Mouse (Mus musculus) liver, embryonic 13.5 days (tissue): ENCODE measurements around the gene Nfia. TPM values are rescaled to one million over a fixed set of nuclear protein-coding genes. Genes with fewer than 3 reads are reported as not detected.

Experiments used
- ATAC-seq: fragments of 200-750 bp; cut with Nextera tagmentation; 2 replicates; pipeline ENCODE4 v1.8.0; 2017; ENCODE audit warnings: low read depth, mild to moderate bottlenecking, moderate number of reproducible peaks, moderate library complexity
- DNase-seq: peaks from one replicate; pipeline ENCODE4 v3.0.0; 2022
- H3K27ac ChIP-seq: fragments of 300-500 bp; sonication (generic); 2 replicates; pipeline ENCODE4 v1.5.1; 2015; ENCODE audit warnings: moderate library complexity, mild to moderate bottlenecking, inconsistent platforms
- H3K27me3 ChIP-seq: fragments of 300-500 bp; sonication (generic); 2 replicates; pipeline ENCODE4 v1.6.1; 2015; ENCODE audit warnings: mild to moderate bottlenecking, inconsistent platforms
- H3K36me3 ChIP-seq: fragments of 300-500 bp; sonication (generic); 2 replicates; pipeline ENCODE4 v1.6.1; 2015; ENCODE audit warnings: mild to moderate bottlenecking, inconsistent platforms
- H3K4me1 ChIP-seq: fragments of 300-500 bp; sonication (generic); replicated peaks from 2 replicates; pipeline ENCODE4 v1.6.1; 2015; ENCODE audit warnings: inconsistent platforms
- H3K4me2 ChIP-seq: fragments of 300-500 bp; sonication (generic); 2 replicates; pipeline ENCODE4 v1.6.1; 2015; ENCODE audit warnings: inconsistent platforms, mild to moderate bottlenecking, moderate library complexity
- H3K4me3 ChIP-seq: fragments of 300-500 bp; sonication (generic); replicated peaks from 2 replicates; pipeline ENCODE4 v1.5.1; 2015; ENCODE audit warnings: mild to moderate bottlenecking, inconsistent platforms
- H3K9ac ChIP-seq: fragments of 300-500 bp; sonication (generic); 2 replicates; pipeline ENCODE4 v1.6.1; 2015; ENCODE audit warnings: mild to moderate bottlenecking, inconsistent platforms
- H3K9me3 ChIP-seq: fragments of 300-500 bp; sonication (generic); replicated peaks from 2 replicates; pipeline ENCODE4 v1.6.1; 2016; ENCODE audit warnings: inconsistent platforms
- WGBS: fragments of 180-500 bp; shearing (Covaris S2); methylation state at CpG from one replicate; pipeline ENCODE4 v1.1.7; 2015; ENCODE audit not compliant: insufficient replicate concordance; 5-methylcytosine and 5-hydroxymethylcytosine counted together
- polyA plus RNA-seq: library from polyadenylated mRNA; unstranded; fragments of >200 nt; fragmentation: Nextera tagmentation; extraction: Ambion mirVana; gene quantifications from 2 replicates; pipeline ENCODE4 v1.2.1, GENCODE M21; 2015

Nfia gene
- polyA plus RNA-seq, 1 experiment from 2014 or later = 3.0 TPM

DNA sequence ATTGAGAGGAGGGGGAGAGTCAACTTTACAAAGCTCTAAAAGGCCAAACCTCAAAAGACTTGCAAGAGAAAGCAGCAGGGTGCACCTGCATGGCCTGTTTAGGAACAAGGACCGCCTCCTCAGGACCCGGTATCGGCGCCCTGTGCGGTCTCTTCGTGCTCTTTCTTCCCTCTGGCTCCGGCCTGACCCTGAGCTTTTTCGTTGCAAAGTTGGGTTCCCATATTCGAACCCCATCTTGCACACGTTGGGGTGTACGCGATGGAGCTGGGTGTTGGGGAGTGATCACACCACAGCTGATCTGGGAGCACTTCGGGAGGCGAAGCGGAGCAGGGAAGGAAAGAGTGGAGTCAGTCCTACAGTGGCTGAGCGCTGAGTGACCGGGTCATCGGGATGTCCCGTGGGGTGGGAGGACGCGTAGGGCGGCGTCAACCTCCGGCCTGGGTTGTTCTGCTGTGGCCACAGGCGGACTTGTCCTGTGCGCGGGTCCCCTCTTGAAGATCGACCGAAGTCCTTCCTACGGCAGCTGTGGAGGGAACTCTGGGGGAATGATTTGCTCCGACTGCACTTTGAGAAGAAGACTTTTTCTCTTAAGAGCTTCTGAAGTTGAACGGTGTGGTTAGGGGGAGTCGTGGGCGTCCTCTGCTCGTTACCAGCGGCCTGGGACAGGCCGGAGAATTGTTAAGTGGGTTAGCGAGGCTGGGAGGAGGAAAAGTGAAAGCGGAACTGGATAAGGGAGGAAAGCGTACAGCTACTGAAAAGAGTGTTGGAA lies 20.9 kb upstream of the Nfia start:
- peaks cover 7% of the 10 kb centered on the region for H3K4me1 ChIP-seq
- ATAC-seq = peak; percentile 71
- peak overlapping the region; percentile 41; the same call in 1 of the 2 replicates for H3K27ac ChIP-seq
- H3K27me3 ChIP-seq = peaks cover 55% of the 10 kb centered on the region
- no peaks in the 10 kb centered on the region for H3K36me3 ChIP-seq
- DNase-seq = no peak
- H3K4me2 ChIP-seq = peak overlapping the region; percentile 79
- under 1% methylated on average over 40 of the region's 40 CpGs for WGBS
- H3K4me3 ChIP-seq = peak overlapping the region; percentile 63
- H3K9ac ChIP-seq = peak overlapping the region; percentile 67
- H3K9me3 ChIP-seq = no peaks in the 10 kb centered on the region

GRCm38 (mm10) chr4:97752276-97753010 lies 20.1 kb upstream of the Nfia start:
- WGBS = 34% methylated on average over 5 of the region's 5 CpGs
- Histone ChIP-seq H3K9ac (peak overlapping the region; percentile 67; the same call in 1 of the 2 replicates), H3K36me3 (no peaks in the 10 kb centered on the region), H3K4me1 (peaks cover 7% of the 10 kb centered on the region), H3K4me2 (peak overlapping the region; percentile 79), H3K9me3 (no peaks in the 10 kb centered on the region), H3K27me3 (peaks cover 55% of the 10 kb centered on the region), H3K27ac (no peak overlapping the region), H3K4me3 (peak overlapping the region; percentile 63)
- no peak for DNase-seq
- no peak for ATAC-seq

DNA sequence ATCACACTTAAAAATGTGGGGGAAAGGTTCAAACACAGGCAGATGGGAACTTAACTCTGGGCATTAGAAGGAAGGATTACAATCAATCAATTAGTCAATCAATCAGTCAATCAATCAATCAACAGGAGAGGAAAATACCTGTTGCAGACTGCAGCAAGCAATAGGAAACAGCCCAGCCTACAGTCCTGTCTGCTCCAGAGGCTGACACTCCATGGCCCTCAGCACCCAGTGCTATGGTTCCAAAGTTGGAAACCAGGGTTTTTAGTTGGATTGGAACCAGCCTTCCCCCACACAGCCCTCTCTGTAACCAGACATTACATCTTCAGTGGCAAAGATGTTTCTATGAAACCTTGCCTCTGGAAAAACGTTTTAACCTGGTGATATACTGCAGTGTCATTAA lies 19.0 kb upstream of the Nfia start:
- DNase-seq (no peak), ATAC-seq (no peak)
- Histone ChIP-seq H3K9ac (no peak overlapping the region), H3K27ac (no peak overlapping the region), H3K9me3 (no peaks in the 10 kb centered on the region), H3K4me2 (no peak overlapping the region), H3K4me1 (peaks cover 7% of the 10 kb centered on the region), H3K36me3 (no peaks in the 10 kb centered on the region), H3K27me3 (peaks cover 62% of the 10 kb centered on the region), H3K4me3 (no peak overlapping the region)
- whole genome bisulfite sequencing = 14% methylated on average over 1 of the region's 1 CpGs

- Histone ChIP-seq H3K27ac (no peak overlapping the region), H3K4me2 (no peak overlapping the region), H3K4me3 (no peak overlapping the region), H3K27me3 (peaks cover 67% of the 10 kb centered on the region), H3K9me3 (no peaks in the 10 kb centered on the region), H3K4me1 (peaks cover 7% of the 10 kb centered on the region), H3K9ac (no peak overlapping the region), H3K36me3 (no peaks in the 10 kb centered on the region)
- whole genome bisulfite sequencing = 18% methylated on average over 12 of the region's 12 CpGs
- ATAC-seq = no peak
- DNase-seq = no peak
These were observed 18.3 kb upstream of the Nfia start for GRCm38 (mm10) chr4:97754241-97754640.

GRCm38 (mm10) chr4:97757207-97757977 lies 15.1 kb upstream of the Nfia start:
- H3K9ac ChIP-seq = peak overlapping the region; percentile 33; the same call in 1 of the 2 replicates
- no peak for DNase-seq
- no peaks in the 10 kb centered on the region for H3K36me3 ChIP-seq
- H3K27ac ChIP-seq = no peak overlapping the region
- 1% methylated on average over 38 of the region's 38 CpGs for WGBS
- H3K4me3 ChIP-seq = peak overlapping the region; percentile 48
- H3K4me1 ChIP-seq = peaks cover 5% of the 10 kb centered on the region
- no peak for ATAC-seq
- peak overlapping the region; percentile 59 for H3K4me2 ChIP-seq
- no peaks in the 10 kb centered on the region for H3K9me3 ChIP-seq
- H3K27me3 ChIP-seq = peaks cover 75% of the 10 kb centered on the region

- no peak for DNase-seq
These were observed 14.5 kb upstream of the Nfia start for GRCm38 (mm10) chr4:97757978-97758461.

GRCm38 (mm10) chr4:97758661-97759060 lies 13.9 kb upstream of the Nfia start:
- no peaks in the 10 kb centered on the region for H3K9me3 ChIP-seq
- 0 out of 2 replicates have a peak overlapping the region, but pooled peaks have one; percentile 59 for H3K4me2 ChIP-seq
- WGBS = 39% methylated on average over 3 of the region's 3 CpGs
- no peak overlapping the region for H3K27ac ChIP-seq
- H3K9ac ChIP-seq = no peak overlapping the region
- ATAC-seq (no peak), DNase-seq (no peak)
- H3K27me3 ChIP-seq = peaks cover 65% of the 10 kb centered on the region
- H3K4me1 ChIP-seq = no peaks in the 10 kb centered on the region; the same call in 1 of the 2 replicates
- H3K4me3 ChIP-seq = no peak overlapping the region
- no peaks in the 10 kb centered on the region for H3K36me3 ChIP-seq

More at GRCm38 (mm10) chr4:97757978-97758461, 14.5 kb upstream of the Nfia start:
- peak overlapping the region; percentile 48 for H3K4me3 ChIP-seq
- H3K27me3 ChIP-seq = peaks cover 69% of the 10 kb centered on the region
- 1% methylated on average over 14 of the region's 14 CpGs for WGBS
- H3K36me3 ChIP-seq = no peaks in the 10 kb centered on the region
- H3K4me2 ChIP-seq = peak overlapping the region; percentile 59
- H3K9me3 ChIP-seq = no peaks in the 10 kb centered on the region
- no peak overlapping the region for H3K27ac ChIP-seq
- no peak for ATAC-seq
- no peaks in the 10 kb centered on the region; the same call in 1 of the 2 replicates for H3K4me1 ChIP-seq
- peak overlapping the region; percentile 33; the same call in 1 of the 2 replicates for H3K9ac ChIP-seq

GRCm38 (mm10) chr4:97764616-97765015 lies 7.9 kb upstream of the Nfia start:
- H3K4me1 ChIP-seq = no peaks in the 10 kb centered on the region
- WGBS = 21% methylated on average over 4 of the region's 4 CpGs
- no peak overlapping the region for H3K4me3 ChIP-seq
- H3K9me3 ChIP-seq = no peaks in the 10 kb centered on the region
- no peak overlapping the region for H3K9ac ChIP-seq
- no peak overlapping the region for H3K27ac ChIP-seq
- H3K27me3 ChIP-seq = peaks cover 8% of the 10 kb centered on the region
- ATAC-seq (no peak), DNase-seq (no peak)
- H3K4me2 ChIP-seq = no peak overlapping the region
- H3K36me3 ChIP-seq = no peaks in the 10 kb centered on the region

DNA sequence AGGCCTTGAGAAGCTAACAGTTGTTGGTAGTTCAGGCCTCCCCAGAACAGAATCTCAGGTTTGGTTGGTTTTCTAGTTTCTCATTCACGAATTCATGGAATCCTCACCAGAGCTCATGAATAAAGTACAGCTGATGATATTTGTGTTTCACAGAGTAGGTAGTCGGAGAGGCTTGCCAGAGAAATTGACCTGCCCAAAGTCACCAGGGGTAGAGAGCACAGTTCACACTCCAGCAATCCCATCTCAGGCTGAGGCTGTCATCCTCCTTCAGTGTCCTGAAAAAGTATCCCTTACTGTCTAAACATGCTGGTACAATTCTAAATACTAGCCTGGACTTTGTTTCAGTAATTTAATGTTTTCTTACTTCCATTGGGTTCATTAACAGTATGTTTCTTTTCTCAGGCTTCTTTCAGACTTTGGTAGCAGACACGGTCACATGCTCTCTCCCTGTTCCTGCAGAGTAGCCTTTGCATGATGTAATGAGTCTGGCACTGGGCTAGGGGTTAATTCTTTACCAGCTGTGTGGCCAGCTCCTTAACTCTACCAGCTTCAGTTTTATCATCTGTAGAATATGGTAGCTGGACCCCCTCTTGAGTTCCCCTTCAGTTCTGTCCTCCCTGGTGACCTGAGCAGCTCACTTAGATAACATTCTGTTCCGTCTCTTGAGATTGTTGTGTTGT lies 7.1 kb upstream of the Nfia start:
- peaks cover 7% of the 10 kb centered on the region; the same call in 1 of the 2 replicates for H3K27me3 ChIP-seq
- no peak overlapping the region for H3K27ac ChIP-seq
- H3K4me1 ChIP-seq = no peaks in the 10 kb centered on the region
- H3K9ac ChIP-seq = no peak overlapping the region
- no peaks in the 10 kb centered on the region for H3K9me3 ChIP-seq
- no peak overlapping the region for H3K4me3 ChIP-seq
- H3K4me2 ChIP-seq = no peak overlapping the region
- H3K36me3 ChIP-seq = no peaks in the 10 kb centered on the region
- WGBS = 54% methylated on average over 4 of the region's 4 CpGs
- ATAC-seq (no peak), DNase-seq (no peak)

- no peak for DNase-seq
- Histone ChIP-seq H3K4me2 (no peak overlapping the region), H3K27ac (no peak overlapping the region), H3K27me3 (peaks cover 3% of the 10 kb centered on the region; the same call in 1 of the 2 replicates), H3K36me3 (no peaks in the 10 kb centered on the region), H3K9me3 (no peaks in the 10 kb centered on the region), H3K9ac (no peak overlapping the region), H3K4me3 (no peak overlapping the region), H3K4me1 (no peaks in the 10 kb centered on the region)
- no peak for ATAC-seq
- WGBS = 66% methylated on average over 3 of the region's 3 CpGs
These were observed 6.4 kb upstream of the Nfia start for GRCm38 (mm10) chr4:97766100-97766499.
